Mouse (Mus musculus): ENCODE data around the gene Frmd4a.

Gene Frmd4a

DNA sequence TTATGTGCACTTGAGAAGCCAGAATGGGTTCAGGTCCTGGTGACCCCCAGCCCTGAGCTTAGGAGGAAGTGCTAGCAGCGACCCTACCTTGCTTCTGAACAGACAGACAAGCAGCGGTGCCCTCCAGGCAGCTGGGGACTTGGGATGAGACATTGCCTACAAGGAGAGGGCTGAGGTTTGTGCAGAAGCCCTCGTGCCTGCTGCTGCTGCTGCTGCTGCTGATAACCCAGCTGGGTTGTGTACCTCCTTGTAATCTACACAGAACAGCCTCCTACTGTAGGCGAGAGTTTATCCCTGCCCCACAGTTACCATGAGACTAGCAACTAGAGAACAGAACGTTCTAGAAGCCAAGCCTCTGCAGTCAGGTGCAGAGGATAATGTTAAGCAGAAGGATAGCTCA, 543.7 kb downstream of the Frmd4a start:
- no peak for DNase-seq

DNA sequence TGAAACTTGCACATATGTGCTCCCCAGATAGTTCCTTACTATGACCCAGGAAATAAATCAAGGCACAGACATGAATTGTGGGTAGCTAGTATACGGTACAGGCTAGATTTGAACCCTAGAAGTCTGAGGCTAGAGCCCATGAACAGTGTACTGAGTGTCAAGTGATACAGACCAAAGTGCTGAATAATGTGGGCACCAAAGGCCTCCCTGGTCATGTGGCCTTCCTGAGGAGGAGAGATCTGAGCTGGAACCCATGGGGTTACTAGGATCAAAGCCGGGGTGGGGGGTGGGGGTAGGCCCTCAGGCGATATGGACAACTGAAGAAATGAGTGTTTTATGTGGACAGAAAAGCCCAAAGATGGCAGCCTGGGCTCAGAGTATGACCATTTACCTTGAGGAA, 544.9 kb downstream of the Frmd4a start:
- DNase-seq: no peak

DNA sequence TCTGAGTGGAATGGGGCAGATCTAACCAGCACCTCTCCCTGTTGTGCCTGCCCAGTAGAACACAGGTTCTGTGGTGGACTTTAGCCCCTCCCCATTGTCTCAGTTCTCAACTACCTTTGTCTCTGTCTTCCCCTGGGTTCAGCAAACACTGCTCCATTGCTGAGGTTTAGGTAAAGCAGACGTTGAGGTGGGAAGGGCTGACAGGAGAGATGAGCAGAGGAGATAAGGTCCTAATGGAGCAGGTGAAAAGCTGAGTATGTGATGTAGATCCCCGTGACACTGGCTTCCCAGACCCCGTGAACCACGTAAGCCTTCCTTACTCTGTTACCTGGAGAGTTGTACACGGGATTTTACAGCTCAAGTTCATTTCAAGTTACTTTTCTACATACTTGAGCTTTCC, 545.3 kb downstream of the Frmd4a start:
- DNase-seq: no peak

DNA sequence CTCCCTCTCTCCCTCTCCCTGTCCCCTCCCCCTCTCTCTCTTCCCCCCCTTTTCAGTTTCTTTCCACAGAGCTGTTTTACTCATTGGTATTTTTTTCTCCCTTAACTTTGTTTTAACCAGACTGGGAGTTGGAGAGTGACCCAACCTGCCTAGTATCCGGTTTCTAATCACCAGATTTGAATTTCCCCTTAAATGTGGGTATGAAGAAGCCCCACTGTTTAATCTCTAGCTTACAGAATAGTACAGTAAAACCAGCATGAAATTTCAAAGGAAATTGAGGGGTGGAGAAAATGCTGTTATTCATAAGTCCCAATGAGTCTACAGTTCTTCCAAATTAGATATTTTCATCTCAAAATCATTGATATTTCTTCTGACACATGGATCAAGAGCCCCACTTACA, 545.8 kb downstream of the Frmd4a start:
- no peak for DNase-seq

DNA sequence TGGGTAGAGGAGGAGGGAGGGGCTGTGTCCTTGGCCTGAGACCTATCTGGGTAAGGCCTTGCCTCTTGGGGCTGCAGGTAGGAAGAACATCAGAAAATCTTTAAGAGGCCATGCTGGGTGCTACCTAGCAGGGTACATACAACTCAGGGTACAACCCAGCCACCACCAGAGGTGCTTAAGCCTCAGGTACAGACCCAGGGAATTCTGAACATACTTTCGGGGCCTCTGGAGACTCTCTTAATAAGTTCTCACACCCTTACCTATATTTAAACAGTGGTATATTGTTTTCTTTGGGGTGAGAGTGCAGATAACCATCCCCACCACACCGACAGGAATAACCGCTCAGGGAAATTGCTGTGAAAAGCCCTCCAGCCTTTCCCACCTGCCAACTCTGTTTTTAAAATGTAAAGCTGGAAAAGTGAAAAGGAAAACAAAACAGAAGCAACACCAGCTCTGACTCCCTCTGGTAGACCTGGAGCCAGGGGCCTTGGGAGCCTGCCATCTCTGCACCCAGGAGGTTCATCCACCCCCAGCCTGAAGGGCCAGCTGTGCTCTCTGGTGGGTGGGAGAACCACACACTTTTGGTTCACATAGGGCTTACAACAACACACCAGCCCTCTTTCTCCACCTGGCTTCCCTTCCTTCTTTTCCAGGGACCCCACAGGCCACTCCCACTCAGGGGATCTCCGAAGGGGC, 548.9 kb downstream of the Frmd4a start:
- DNase-seq: no peak

DNA sequence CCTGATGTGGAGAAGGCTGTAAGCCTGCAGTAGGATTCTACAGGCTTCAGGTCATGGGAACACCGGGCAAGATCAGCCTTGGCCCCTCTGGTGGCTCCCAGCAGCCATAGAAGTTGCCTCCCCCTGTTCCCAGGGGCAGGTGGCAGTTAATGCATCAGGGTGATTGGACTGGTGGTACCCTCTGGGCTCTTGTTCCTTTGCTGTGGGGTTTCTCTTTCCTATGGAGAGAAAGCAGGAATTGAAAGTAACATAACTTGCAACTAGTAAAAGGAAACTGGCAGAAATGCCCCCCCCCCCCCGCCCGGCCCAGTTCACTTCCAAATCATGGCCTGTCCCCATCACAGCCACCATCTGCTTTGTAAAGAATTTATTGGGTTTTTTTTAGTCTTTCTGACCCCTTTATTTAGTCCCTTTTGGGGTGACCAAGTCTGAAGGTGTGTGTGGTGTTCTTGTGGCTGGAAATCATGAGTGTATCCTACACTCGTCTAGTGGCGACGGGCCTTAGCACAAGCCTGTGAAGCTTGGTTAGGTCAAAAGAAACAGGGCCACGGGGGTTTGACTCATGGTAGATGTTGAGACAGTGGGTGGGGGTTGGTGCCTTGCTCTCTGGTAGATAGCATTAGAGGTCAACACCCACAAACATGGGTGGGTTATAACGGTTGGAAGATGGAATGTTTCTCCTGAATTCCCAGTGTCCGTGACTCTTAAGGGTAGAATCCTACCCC, 549.6 kb downstream of the Frmd4a start:
- DNase-seq: no peak

DNA sequence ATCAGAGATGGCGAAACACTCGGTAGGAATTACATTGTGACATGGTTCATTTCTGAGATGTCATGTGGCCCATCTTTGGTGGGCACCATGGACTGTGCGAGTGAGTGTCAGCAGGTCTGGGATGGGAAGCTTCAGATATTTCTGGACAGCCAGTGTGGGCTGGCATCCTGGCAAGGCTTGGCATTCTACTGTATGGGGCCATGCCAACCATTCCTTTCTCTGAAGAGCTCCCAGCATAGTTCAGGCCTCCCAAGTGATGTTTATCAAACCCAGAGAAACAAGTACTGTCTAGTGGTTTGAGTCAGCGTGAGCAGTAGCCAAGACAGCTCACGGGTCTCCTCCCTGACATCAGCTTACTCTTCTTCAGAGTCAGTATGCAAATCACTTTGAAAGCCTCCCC, 551.5 kb downstream of the Frmd4a start:
- DNase-seq: peak; percentile 20

DNA sequence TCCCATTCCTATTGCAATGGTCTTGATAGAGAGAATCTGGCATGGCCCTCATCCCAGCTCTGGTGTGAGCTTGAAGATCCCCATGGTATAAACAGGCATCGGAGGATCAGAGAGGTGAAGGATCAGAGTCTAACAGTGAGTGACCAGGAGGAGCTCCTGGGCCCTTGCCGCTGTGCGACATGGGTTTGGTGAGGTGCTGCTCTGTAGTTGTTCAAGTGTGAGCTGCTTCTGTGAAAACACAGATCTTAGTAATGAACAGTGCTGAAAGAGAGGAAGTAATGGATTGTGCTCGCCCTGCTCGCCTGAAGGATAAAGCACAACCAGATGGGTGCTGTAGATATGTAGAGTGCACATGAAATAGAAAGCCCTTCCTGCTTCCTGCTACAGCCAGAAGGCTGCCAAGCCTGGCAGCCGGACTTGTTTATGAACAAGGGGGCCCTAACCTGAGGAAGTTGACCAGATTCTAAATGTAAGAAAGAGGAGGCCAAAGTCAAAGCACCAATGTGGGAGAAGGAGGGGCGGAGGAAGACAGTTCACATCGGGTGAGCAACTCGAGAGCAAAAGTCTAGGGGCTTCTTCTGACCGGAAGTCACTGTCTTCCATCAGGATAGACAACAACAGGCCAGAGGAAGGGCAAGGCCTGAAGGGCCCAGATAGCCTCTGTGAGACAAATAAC, 552.8 kb downstream of the Frmd4a start:
- DNase-seq: no peak

DNA sequence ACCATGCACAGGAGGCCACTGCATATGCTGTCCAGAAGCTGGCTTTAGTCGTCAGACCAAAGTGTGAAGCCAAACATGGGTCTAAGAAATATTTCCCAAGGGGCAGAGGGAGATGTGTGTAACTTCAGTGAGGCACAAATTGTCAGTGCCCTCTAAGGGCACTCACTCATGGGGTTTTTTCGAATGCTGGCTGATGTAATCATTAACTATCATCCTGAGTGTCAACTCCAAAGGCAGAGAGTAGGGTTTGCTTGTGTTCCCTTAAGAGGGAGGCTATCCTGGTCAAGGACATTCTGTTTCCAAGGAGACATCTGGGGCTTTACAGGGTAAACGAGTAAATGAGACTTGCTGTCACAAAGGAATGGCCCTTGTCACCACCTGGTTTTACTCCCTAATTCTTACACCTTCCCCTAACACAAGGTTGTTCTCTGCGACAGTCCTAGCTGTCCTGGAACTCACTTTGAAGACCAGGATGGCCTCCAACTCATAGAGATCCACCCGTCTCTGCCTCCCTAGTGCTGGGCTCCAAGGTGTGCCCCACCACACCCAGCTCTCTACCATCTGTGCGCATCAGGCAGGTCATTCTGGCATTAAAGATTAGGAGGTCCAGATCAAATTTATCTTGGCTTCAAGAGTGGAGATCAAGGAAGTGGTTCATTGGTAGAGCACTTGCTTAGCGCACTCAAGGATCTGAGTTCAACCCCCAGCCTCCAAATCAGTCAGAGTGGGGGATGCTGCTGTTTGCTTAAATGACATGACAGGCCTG, 555.2 kb downstream of the Frmd4a start:
- DNase-seq: no peak

DNA sequence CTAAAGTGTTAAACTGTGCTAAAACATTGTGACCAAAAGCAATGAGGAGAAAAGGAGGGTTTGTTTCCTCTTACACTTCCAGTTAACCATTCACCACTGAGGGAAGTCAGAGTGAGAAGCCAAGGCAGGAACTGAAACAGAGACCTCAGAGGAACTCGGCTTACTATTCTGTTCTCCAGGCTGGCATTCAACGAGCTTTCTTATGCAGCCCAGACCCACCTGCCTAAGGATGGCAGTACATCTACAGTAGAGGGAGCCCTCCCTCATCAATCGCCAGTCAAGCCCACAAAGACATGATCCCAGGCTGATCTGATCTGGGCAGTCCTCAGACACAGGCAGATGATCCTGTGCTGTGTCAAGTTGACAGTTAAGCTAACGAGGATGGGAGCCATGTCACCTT, 555.9 kb downstream of the Frmd4a start:
- no peak for DNase-seq

DNA sequence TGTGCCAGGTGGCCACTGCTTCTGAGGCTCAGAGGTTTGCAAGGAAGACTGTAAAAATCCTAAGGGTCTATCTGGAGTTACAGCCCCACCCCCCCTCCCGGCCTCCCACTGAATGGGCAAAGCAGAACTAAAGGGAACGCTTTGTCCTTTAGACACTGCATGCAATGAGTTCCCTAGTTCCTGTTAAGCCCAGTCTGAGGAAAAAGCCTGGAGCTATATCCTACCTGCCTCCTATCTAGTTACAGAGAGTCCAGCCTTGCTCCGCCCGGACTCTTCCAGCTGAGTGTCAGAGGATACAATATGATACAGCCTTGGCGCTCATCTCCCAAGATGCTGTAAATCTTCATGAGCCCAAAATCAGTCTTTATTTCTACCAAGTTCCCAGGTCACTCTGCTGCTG, 556.7 kb downstream of the Frmd4a start:
- DNase-seq: no peak

DNA sequence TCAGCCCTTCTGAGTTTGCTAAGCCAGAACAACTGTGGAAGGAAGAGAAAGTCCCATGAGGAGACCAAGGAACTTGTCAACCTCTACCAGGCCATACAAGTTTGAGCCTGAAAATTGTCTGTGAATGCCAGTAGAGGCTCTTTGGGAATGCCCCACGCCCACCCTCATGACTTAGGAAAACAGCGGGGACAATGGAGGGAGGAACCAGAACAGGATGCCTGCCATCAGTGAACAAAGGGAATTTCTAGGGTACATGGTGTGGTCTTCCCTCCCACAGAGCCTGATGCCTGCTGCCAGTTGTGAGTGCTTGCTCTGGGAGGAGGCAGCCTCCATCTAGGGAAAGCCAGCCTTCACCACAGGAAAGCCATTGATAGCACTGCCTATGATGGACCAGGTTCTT, 557.6 kb downstream of the Frmd4a start:
- DNase-seq: no peak

DNA sequence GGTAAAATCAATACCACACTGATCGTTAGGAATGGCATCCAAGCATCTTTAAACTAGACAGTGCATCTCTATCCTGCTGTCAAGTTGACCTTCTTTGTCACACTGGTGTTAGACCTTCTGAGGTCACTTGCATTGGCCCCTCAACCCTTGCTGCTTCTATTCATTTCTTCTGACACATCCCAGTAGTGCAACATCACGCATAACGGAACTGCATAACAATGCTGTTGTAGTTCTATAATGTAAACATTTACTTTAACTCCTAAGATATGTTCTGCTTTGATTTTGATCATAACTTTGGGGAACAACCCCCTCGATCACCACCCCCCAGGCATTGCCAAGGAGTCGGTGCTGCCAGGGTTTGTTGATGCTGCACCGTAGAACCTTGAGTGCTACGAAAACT, 558.5 kb downstream of the Frmd4a start:
- DNase-seq: no peak

DNA sequence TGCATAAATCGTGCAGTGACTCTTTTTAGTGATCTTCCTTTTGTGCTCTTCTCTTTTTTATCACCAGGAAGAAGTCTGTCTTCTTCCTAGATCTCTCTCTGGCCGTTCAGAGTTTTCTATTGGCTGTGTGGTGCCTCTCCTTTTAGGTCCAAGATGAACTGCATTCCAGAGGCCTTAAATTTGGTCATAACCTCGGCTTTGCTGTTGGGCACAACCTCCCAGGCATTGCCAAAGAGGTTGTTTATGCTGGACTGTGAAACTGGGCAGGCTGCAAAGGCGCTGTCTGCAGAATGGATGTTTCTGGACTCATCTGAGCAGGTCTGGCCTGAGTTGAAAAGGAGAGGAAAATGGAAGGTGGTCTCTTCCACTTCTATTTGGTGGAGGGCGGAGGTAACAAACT, 560.8 kb downstream of the Frmd4a start:
- no peak for DNase-seq

DNA sequence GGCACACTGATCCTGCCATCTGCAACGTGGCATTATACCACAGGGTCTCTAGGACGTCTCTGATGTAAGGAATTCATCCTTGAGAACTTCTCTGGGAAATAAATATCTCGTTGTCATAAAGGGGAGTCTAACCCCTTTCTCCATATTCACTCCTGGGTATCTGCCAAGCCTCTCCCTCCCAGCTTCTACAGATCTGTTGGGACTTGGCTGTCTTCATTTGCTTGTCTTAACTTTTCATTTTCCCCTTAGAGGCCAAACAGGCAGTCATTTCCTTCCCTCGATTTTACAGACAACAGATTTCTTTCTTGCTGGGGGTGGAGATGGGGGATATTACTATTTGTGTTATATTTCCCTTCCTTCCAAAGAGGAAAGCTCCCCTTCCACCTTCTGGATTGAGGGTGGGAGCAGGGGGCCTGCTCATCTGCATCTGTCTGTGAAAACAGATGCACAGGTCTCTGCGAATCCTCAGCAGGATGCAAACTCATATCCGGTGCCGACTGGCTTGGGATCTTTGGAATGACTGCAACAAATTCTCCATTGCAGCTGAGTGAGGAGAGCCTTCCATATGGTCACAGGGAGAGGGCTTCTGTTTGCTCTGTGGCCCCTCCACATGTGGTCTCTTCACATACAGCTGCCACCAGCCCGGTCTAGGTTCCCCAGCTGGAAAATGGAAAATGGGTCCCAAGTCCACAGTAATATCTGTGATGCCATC, 562.0 kb downstream of the Frmd4a start:
- DNase-seq: no peak

DNA sequence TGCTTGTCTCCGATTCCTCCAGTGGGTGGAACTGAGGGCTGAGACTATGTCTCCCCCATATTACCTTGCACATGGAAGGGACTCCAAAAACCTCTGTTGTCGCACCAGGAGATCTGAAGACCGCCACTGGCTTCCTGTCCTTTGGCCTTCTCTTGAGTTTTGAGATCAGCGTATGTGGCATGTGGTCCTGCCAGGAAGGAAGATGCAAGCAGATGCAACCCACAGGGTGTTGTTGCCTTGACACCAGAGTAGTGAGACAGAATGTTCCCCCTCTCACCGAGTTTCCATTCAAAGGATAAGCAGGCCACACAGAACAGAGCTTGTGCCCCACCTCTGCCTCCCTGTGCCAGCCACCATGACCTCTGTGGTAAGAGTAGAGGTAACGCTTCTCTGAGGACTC, 563.1 kb downstream of the Frmd4a start:
- DNase-seq: no peak

DNA sequence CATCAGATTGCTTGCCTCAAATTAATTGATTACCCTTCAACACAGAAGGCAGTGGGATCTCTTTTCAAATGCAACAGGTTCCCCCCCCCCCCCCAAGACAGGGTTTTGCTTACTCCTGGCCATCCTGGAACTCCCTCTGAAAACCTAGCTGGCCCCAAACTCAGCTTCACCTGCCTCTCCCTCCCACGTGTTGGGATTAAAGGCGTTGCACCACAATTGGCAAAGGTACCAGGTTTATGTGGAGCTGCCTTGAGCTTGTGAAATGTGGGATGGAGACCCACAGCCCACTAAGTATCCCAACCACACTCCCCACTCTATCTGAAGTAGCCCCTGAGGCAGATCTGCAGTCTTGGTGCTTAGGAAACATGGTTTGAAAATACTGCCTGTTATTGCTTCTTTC, 565.4 kb downstream of the Frmd4a start:
- DNase-seq: no peak

DNA sequence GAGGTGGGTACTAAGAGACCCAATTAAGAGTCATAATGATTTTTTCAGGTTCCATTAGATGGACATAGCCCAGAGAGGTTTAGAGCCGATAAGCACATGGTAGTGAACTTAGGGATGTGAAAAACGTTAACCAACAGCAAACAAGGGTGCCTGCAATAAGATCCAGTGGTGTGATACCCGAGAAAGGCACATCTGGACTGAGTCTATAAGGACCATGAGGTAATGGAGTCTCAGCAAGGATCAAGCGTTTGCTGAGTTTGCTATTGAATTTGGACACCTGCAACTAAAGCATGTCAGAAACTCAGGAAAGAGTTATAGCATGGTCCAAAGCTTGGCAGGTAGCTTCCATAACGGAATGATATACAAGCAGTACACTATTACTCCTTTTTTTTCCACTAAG, 566.7 kb downstream of the Frmd4a start:
- no peak for DNase-seq

DNA sequence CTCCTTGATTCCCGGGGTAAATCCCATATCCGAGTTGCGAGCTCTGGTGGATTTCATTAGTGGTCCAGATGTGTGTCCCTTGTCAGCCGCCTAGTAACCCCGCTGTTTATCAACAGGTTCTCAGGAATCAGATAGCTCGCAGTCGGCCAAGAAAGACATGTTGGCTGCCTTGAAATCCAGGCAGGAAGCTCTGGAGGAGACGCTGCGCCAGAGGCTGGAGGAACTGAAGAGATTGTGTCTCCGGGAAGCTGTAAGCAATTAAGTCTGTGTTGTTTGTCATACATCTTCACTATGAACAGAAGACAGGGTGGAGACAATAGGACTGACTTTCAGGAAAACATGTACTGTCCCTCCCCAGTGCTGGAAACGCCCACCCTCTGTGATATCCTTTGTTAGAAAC, 568.7 kb downstream of the Frmd4a start:
- DNase-seq: no peak

DNA sequence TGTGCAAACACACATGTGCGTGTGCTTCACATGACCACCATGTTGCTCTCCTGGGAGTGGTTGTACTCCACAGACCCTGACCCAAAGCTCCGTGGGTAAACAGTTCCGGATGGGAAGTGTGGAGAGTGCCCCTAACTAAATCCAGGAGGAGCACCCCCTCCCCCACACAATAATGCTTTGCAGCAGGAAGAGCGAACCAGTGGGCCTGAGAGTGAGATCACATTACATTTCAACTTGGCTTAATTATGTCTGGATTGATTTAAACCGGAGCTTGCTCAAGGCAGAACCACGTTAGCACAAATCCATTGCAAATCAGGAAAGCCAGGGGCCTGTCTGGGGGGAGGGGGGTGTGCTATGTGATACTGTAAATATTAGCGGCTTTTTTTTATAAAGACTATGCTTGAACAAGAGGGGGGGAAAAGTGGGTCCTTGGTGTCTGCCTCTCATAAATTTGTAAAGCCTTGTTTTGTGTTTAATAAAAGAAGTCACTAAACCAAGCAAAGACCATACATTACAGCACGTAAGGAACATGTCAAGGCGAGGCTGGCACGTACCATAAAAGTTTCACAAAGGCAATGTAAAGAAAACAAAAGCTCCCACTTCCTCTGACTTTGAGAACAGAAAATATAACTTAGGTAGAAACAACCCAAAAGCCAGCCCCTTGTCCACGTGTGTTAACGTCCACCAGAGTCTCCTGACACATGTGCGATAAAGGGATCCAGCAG, 570.3 kb downstream of the Frmd4a start:
- DNase-seq: no peak

DNA sequence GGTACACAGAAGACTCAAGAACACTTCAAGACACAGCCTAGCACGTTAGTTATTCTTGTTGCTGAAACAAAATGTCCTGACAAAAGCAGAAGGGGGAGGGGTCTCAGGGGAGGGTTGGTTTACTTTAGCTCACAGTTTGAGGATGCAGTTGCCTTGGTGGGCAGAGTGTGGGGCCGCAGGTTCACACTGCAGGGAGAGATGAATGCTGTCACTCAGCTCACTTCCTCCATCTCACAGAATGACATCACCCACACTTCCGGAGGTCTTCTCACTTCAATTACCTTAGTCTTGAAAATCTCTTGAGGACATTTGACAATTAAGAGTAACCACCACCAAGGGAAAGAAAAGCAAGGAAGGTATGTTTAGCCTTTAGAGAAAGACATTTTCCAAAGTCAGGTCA, 574.1 kb downstream of the Frmd4a start:
- DNase-seq: no peak

DNA sequence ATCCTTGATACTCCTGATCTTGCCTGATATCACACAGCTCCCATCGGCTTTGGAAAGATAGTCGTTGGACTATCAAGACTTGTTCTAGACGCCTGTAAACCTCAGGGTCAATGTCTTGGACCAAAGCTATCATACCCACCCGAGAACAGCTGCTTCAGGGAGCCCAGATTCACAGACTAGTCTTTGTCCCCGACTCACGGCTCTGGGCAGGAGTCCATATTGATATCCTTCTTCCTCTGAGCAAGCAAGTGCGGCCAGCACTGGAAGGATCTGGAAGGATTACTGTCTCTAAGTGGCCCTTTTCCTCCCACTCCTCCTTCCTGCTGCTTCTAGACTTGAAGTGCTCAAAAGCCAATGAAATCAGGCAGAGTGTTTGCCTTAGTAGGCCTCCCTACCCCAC, 575.1 kb downstream of the Frmd4a start:
- no peak for DNase-seq

Data from cerebellum, adult 9-10 months (tissue).